Mouse (Mus musculus) MEL (cell line): ENCODE data around the gene Ly6c2. TPM values are rescaled to one million over a fixed set of nuclear protein-coding genes. Genes with fewer than 3 reads are reported as not detected.
"Not testable (repeated sequence)": the region's sequence is repeated elsewhere in the genome, so short reads cannot be mapped to it uniquely, and the experiment has no call there.

Experiments
- DNase-seq: peaks from one replicate; pipeline ENCODE4 v3.0.0; 2011; ENCODE audit warnings: low read depth, low spot score
- H3K27ac ChIP-seq: 2 replicates; pipeline ENCODE4 v1.5.1; 2012; ENCODE audit warnings: low read depth, mild to moderate bottlenecking, control low read depth, low read length, moderate library complexity; ENCODE audit not compliant: control insufficient read depth
- H3K27me3 ChIP-seq, 2 experiments: fragments of 150-350 bp in 1 of 2; sonication (generic) in 1 of 2; 2 replicates each; pipeline ENCODE4 v1.6.1; 2012; ENCODE audit warnings: low read length in 2 of 2, mild to moderate bottlenecking in 2 of 2, improper control_type of control experiment in 1 of 2, moderate library complexity in 1 of 2; ENCODE audit not compliant: insufficient read depth in 2 of 2, control insufficient read depth in 1 of 2
- H3K36me3 ChIP-seq, 2 experiments: 2 replicates each; pipeline ENCODE4 v1.6.1; 2012 to 2014; ENCODE audit warnings: low read length in 2 of 2, improper control_type of control experiment in 1 of 2, inconsistent platforms in 1 of 2, mild to moderate bottlenecking in 1 of 2; ENCODE audit not compliant: insufficient read depth in 2 of 2, control insufficient read depth in 1 of 2
- H3K4me1 ChIP-seq, 2 experiments: fragments of 150-350 bp in 1 of 2; sonication (generic) in 1 of 2; 2 replicates each; pipeline ENCODE4 v1.6.1; 2012; ENCODE audit warnings: low read length in 2 of 2, improper control_type of control experiment in 1 of 2, mild to moderate bottlenecking in 1 of 2; ENCODE audit not compliant: insufficient read depth in 2 of 2, control insufficient read depth in 1 of 2
- H3K4me3 ChIP-seq, 2 experiments: fragments of 150-350 bp in 1 of 2; sonication (generic) in 1 of 2; 2 replicates each; pipeline ENCODE4 v1.5.1; 2012; ENCODE audit warnings: low read depth in 2 of 2, low read length in 2 of 2, mild to moderate bottlenecking in 2 of 2, moderate library complexity in 2 of 2, control low read depth in 1 of 2, improper control_type of control experiment in 1 of 2; ENCODE audit not compliant: control insufficient read depth in 1 of 2, insufficient read depth in 1 of 2
- H3K79me2 ChIP-seq: 2 replicates; pipeline ENCODE4 v1.6.1; 2012; ENCODE audit warnings: mild to moderate bottlenecking, low read length, moderate library complexity; ENCODE audit not compliant: control insufficient read depth, poor library complexity, insufficient read depth
- H3K9ac ChIP-seq: 2 replicates; pipeline ENCODE4 v1.6.1; 2012; ENCODE audit warnings: low read depth, mild to moderate bottlenecking, control low read depth, low read length, moderate library complexity; ENCODE audit not compliant: control insufficient read depth, poor library complexity, severe bottlenecking
- H3K9me3 ChIP-seq: fragments of 150-350 bp; sonication (generic); replicated peaks from 2 replicates; pipeline ENCODE4 v1.6.1; 2012; ENCODE audit warnings: mild to moderate bottlenecking, low read length, improper control_type of control experiment, moderate library complexity; ENCODE audit not compliant: insufficient read depth
- CHD2 ChIP-seq: IDR thresholded peaks from 2 replicates; pipeline ENCODE4 v1.6.1; 2011; ENCODE audit warnings: low read length, improper control_type of control experiment
- CTCF ChIP-seq, 3 experiments: IDR thresholded peaks in 2 of 3; conservative IDR thresholded peaks in 1 of 3; 2 replicates each; pipeline ENCODE4 v1.5.1; 2011 to 2012; ENCODE audit warnings: low read length in 3 of 3, low read depth in 2 of 3, mild to moderate bottlenecking in 2 of 3, improper control_type of control experiment in 1 of 3, inconsistent platforms in 1 of 3, mixed read lengths in 1 of 3, moderate library complexity in 1 of 3; ENCODE audit not compliant: control insufficient read depth in 1 of 3, insufficient read depth in 1 of 3, poor library complexity in 1 of 3, severe bottlenecking in 1 of 3
- E2F4 ChIP-seq: IDR thresholded peaks from 2 replicates; pipeline ENCODE4 v1.6.1; 2011; ENCODE audit warnings: low read depth, low read length, improper control_type of control experiment, borderline replicate concordance
- ETS1 ChIP-seq: IDR thresholded peaks from 2 replicates; pipeline ENCODE4 v1.6.1; 2012; ENCODE audit warnings: low read depth, mild to moderate bottlenecking, inconsistent platforms, low read length, improper control_type of control experiment, moderate library complexity
- GABPA ChIP-seq: IDR thresholded peaks from 2 replicates; pipeline ENCODE4 v1.6.1; 2012; ENCODE audit warnings: low read depth, mild to moderate bottlenecking, inconsistent platforms, low read length, improper control_type of control experiment, moderate library complexity
- GATA1 ChIP-seq: IDR thresholded peaks from 2 replicates; pipeline ENCODE4 v1.6.1; 2011; ENCODE audit warnings: low read depth, low read length, improper control_type of control experiment
- MAFK ChIP-seq: IDR thresholded peaks from 2 replicates; pipeline ENCODE4 v1.6.1; 2011; ENCODE audit warnings: low read depth, mild to moderate bottlenecking, low read length, improper control_type of control experiment, borderline replicate concordance
- MAZ ChIP-seq: IDR thresholded peaks from 2 replicates; pipeline ENCODE4 v1.6.1; 2012; ENCODE audit warnings: low read depth, mild to moderate bottlenecking, inconsistent platforms, low read length, improper control_type of control experiment
- MEF2A ChIP-seq: IDR thresholded peaks from 2 replicates; pipeline ENCODE4 v1.6.1; 2014; ENCODE audit warnings: low read depth, mild to moderate bottlenecking, inconsistent platforms, low read length, improper control_type of control experiment; ENCODE audit not compliant: poor library complexity, insufficient replicate concordance, severe bottlenecking; ENCODE audit errors: extremely low read depth
- MXI1 ChIP-seq: IDR thresholded peaks from 2 replicates; pipeline ENCODE4 v1.6.1; 2011; ENCODE audit warnings: mild to moderate bottlenecking, low read depth, low read length, improper control_type of control experiment
- MYB ChIP-seq: IDR thresholded peaks from 2 replicates; pipeline ENCODE4 v1.6.1; 2011; ENCODE audit warnings: mild to moderate bottlenecking, low read depth, low read length, improper control_type of control experiment
- MYC ChIP-seq: IDR thresholded peaks from 2 replicates; pipeline ENCODE4 v1.6.1; 2011; ENCODE audit warnings: low read depth, mild to moderate bottlenecking, low read length, improper control_type of control experiment, moderate library complexity
- NELFE ChIP-seq: IDR thresholded peaks from 2 replicates; pipeline ENCODE4 v1.6.1; 2011; ENCODE audit warnings: low read depth, low read length, improper control_type of control experiment
- NRF1 ChIP-seq: IDR thresholded peaks from 2 replicates; pipeline ENCODE4 v1.6.1; 2014; ENCODE audit warnings: low read depth, mild to moderate bottlenecking, inconsistent platforms, low read length, improper control_type of control experiment, moderate library complexity; ENCODE audit not compliant: poor library complexity, insufficient read depth, severe bottlenecking
- POLR2A ChIP-seq, 2 experiments: IDR thresholded peaks; 2 replicates each; pipeline ENCODE4 v1.6.1; 2011 to 2012; ENCODE audit warnings: low read length in 2 of 2, mild to moderate bottlenecking in 2 of 2, control low read depth in 1 of 2, improper control_type of control experiment in 1 of 2, low read depth in 1 of 2, moderate library complexity in 1 of 2; ENCODE audit not compliant: control insufficient read depth in 1 of 2, insufficient read depth in 1 of 2, poor library complexity in 1 of 2
- RAD21 ChIP-seq: IDR thresholded peaks from 2 replicates; pipeline ENCODE4 v1.6.1; 2011; ENCODE audit warnings: mild to moderate bottlenecking, low read depth, low read length, improper control_type of control experiment
- SMC3 ChIP-seq: IDR thresholded peaks from 2 replicates; pipeline ENCODE4 v1.6.1; 2011; ENCODE audit warnings: low read depth, low read length, improper control_type of control experiment
- USF2 ChIP-seq, 2 experiments: IDR thresholded peaks; 2 replicates each; pipeline ENCODE4 v1.6.1; 2011 to 2012; ENCODE audit warnings: improper control_type of control experiment in 2 of 2, low read length in 2 of 2, borderline replicate concordance in 1 of 2, inconsistent platforms in 1 of 2, low read depth in 1 of 2, mild to moderate bottlenecking in 1 of 2; ENCODE audit not compliant: insufficient read depth in 1 of 2
- ZC3H11A ChIP-seq: IDR thresholded peaks from 2 replicates; pipeline ENCODE4 v1.6.1; 2012; ENCODE audit warnings: low read depth, mild to moderate bottlenecking, inconsistent platforms, low read length, improper control_type of control experiment
- ZKSCAN1 ChIP-seq: IDR thresholded peaks from 2 replicates; pipeline ENCODE4 v1.6.1; 2012; ENCODE audit warnings: low read depth, mild to moderate bottlenecking, inconsistent platforms, low read length, improper control_type of control experiment, moderate library complexity
- polyA plus RNA-seq, 2 experiments: library from polyadenylated mRNA; stranded (reverse) in 1 of 2; unstranded in 1 of 2; fragments of >175 nt in 1 of 2; fragments of >200 nt in 1 of 2; gene quantifications; 2 replicates each; pipeline versions ENCODE4 v1.2.1 to v1.2.4; 2012; ENCODE audit warnings: low replicate concordance in 2 of 2, low read depth in 1 of 2; ENCODE audit not compliant: insufficient read length in 2 of 2, insufficient read depth in 1 of 2, missing spikeins in 1 of 2
- total RNA-seq: library from RNA; depleted of rRNA; stranded (reverse); fragments of 300-350 nt; gene quantifications from 2 replicates; pipeline ENCODE4 v1.2.3, GENCODE M21; 2012

Ly6c2 gene
- total and polyA plus RNA-seq, 3 experiments: not detected

DNA sequence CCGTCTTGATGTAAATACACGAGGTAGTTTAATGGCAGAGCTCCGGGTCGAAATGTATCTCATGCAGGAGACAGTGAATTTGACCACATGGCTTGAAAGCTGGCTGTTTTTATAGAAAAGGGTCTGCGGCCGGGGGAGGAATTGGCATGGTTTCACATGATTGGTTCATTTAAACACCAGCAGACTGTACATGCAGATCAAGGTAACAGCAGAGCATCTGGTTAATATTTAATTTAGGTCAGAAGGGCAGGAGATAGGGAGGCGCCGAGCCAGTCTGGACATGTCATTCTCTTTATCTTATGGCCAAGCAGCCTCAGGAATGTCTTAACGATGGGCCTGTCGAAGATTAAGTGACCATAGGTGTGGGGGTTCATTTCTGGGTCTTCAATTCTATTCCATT lies 12.5 kb downstream of the Ly6c2 start:
- Histone ChIP-seq H3K4me3 (no peak overlapping the region), H3K4me1 (no peaks in the 10 kb centered on the region), H3K79me2 (no peaks in the 10 kb centered on the region), H3K9me3 (no peaks in the 10 kb centered on the region), H3K36me3 (no peaks in the 10 kb centered on the region), H3K27ac (no peak overlapping the region), H3K9ac (no peak overlapping the region), H3K27me3 (no peaks in the 10 kb centered on the region)
- no peak for TF ChIP-seq ZKSCAN1
- TF ChIP-seq MAZ: no peak
- no peak for TF ChIP-seq USF2 (IDR thresholded peaks at IDR 0.05; ENCODE audit: borderline replicate concordance in 1 of 2, insufficient read depth in 1 of 2, low read depth in 1 of 2, low read length in 2 of 2)
- no peak for TF ChIP-seq MXI1
- no peak for TF ChIP-seq ZC3H11A
- no peak for TF ChIP-seq SMC3
- no peak for TF ChIP-seq POLR2A (IDR thresholded peaks at IDR 0.05; ENCODE audit: control insufficient read depth in 1 of 2, insufficient read depth in 1 of 2, low read depth in 1 of 2, low read length in 2 of 2, poor library complexity in 1 of 2)
- no peak for TF ChIP-seq MAFK
- no peak for TF ChIP-seq GABPA
- no peak for TF ChIP-seq CHD2
- no peak for TF ChIP-seq MEF2A
- no peak for TF ChIP-seq NELFE
- no peak for TF ChIP-seq CTCF (IDR thresholded peaks at IDR 0.05 in 2 of 3, conservative IDR thresholded peaks at IDR 0.05 in 1 of 3; ENCODE audit: control insufficient read depth in 1 of 3, insufficient read depth in 1 of 3, low read depth in 2 of 3, low read length in 3 of 3, poor library complexity in 1 of 3, severe bottlenecking in 1 of 3)
- no peak for TF ChIP-seq MYB
- no peak for TF ChIP-seq E2F4
- no peak for TF ChIP-seq NRF1
- no peak for TF ChIP-seq MYC
- no peak for TF ChIP-seq RAD21
- no peak for TF ChIP-seq GATA1
- no peak for TF ChIP-seq ETS1
- DNase-seq: no peak

DNA sequence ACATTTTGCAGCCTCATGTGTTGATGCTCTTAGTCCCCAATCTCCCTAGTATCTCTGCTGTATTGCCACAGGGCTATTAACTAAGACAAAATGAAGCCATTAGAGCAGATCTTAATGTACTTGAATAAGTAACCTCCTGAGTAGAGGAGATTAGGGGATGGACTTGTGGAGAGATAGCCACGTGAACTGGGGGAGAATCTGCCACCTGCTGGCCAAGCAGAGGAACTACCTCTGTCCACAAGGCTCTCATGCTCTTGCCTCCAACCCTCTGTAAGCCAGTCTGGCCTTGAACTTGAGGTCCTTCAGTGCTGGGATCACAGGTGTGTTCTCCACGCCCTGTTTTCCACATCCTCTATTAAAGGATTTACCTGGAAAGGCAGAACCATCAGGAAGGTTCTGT lies 23.7 kb downstream of the Ly6c2 start:
- H3K27me3 ChIP-seq, H3K36me3 ChIP-seq, H3K4me1 ChIP-seq, H3K9ac ChIP-seq, H3K4me3 ChIP-seq, H3K9me3 ChIP-seq, H3K27ac ChIP-seq, H3K79me2 ChIP-seq: not testable (repeated sequence)
- peak in 1 of 3 experiments; percentile 52; a peak in 2 of 6 replicates for TF ChIP-seq CTCF (IDR thresholded peaks at IDR 0.05 in 2 of 3, conservative IDR thresholded peaks at IDR 0.05 in 1 of 3; ENCODE audit: control insufficient read depth in 1 of 3, insufficient read depth in 1 of 3, low read depth in 2 of 3, low read length in 3 of 3, poor library complexity in 1 of 3, severe bottlenecking in 1 of 3)
- peak; percentile 14 for DNase-seq
